Mouse (Mus musculus) kidney, adult 2 months (tissue): ENCODE measurements at regions not wholly inside any gene's neighbourhood (a gene's known extent, or its start where the extent isn't known, plus 50 kb on each side); places are given as distances from the start of the nearest gene placed in this dataset.

Source experiments
- DNase-seq: peaks from one replicate; pipeline ENCODE4 v3.0.0; 2021
- H3K27ac ChIP-seq: fragments of 200-500 bp; 2 replicates; pipeline ENCODE4 v1.5.1; 2012; ENCODE audit warnings: low read depth, low read length, control low read depth, inconsistent platforms; ENCODE audit not compliant: insufficient read depth
- H3K27me3 ChIP-seq: fragments of 200-500 bp; replicated peaks from 2 replicates; pipeline ENCODE4 v1.6.1; 2012; ENCODE audit warnings: mild to moderate bottlenecking, moderate library complexity, low read length, inconsistent platforms; ENCODE audit not compliant: control insufficient read depth, insufficient read depth
- H3K36me3 ChIP-seq: fragments of 200-500 bp; 2 replicates; pipeline ENCODE4 v1.6.1; 2012; ENCODE audit warnings: mild to moderate bottlenecking, moderate library complexity, low read length, inconsistent platforms; ENCODE audit not compliant: control insufficient read depth, insufficient read depth
- H3K4me1 ChIP-seq: fragments of 200-500 bp; 2 replicates; pipeline ENCODE4 v1.6.1; 2011; ENCODE audit warnings: low read length; ENCODE audit not compliant: control insufficient read depth, insufficient read depth
- H3K4me3 ChIP-seq: fragments of 200-500 bp; 2 replicates; pipeline ENCODE4 v1.5.1; 2011; ENCODE audit warnings: mild to moderate bottlenecking, low read depth, low read length, control low read depth; ENCODE audit not compliant: insufficient read depth
- CTCF ChIP-seq: fragments of 200-500 bp; conservative IDR thresholded peaks from 2 replicates; pipeline ENCODE4 v1.5.1; 2011; ENCODE audit warnings: low read depth, mild to moderate bottlenecking, control low read depth, low read length, moderate library complexity, mixed read lengths; ENCODE audit not compliant: insufficient read depth, insufficient read length
- POLR2A ChIP-seq: fragments of 200-500 bp; IDR thresholded peaks from one replicate; pipeline ENCODE4 v1.6.1; 2011; ENCODE audit warnings: low read depth, low read length, control low read depth
- WGBS: fragments of 180-500 bp; shearing (Covaris S2); methylation state at CpG from one replicate; pipeline ENCODE4 v1.1.7; 2018; 5-methylcytosine and 5-hydroxymethylcytosine counted together

- TF ChIP-seq CTCF (no peak), POLR2A (no peak)
- DNase-seq, result peak; percentile 1
- Histone ChIP-seq H3K4me1 (no peaks in the 10 kb centered on the region), H3K4me3 (no peak overlapping the region), H3K27me3 (no peaks in the 10 kb centered on the region), H3K36me3 (no peaks in the 10 kb centered on the region), H3K27ac (no peak overlapping the region)
- 5% methylated on average over 2 of the region's 2 CpGs for WGBS
These were observed 304.8 kb downstream of the Cdh26 start for GRCm38 (mm10) chr2:178735099-178735498.

GRCm38 (mm10) chr2:178744617-178745016, 314.3 kb downstream of the Cdh26 start:
- no peaks in the 10 kb centered on the region for H3K36me3 ChIP-seq
- no peak overlapping the region for H3K27ac ChIP-seq
- TF ChIP-seq POLR2A (no peak), CTCF (no peak)
- no peak for DNase-seq
- H3K4me3 ChIP-seq, result no peak overlapping the region
- H3K27me3 ChIP-seq, result no peaks in the 10 kb centered on the region
- H3K4me1 ChIP-seq, result no peaks in the 10 kb centered on the region
- WGBS, result 63% methylated on average over 4 of the region's 4 CpGs

GRCm38 (mm10) chr2:178745296-178746015, 315.1 kb downstream of the Cdh26 start:
- no peak for DNase-seq
- TF ChIP-seq CTCF, result no peak
- no peak for TF ChIP-seq POLR2A
- Histone ChIP-seq H3K27ac (no peak overlapping the region), H3K36me3 (no peaks in the 10 kb centered on the region), H3K4me1 (no peaks in the 10 kb centered on the region), H3K4me3 (no peak overlapping the region), H3K27me3 (no peaks in the 10 kb centered on the region)
- WGBS, result 68% methylated on average over 14 of the region's 14 CpGs

GRCm38 (mm10) chr2:178751247-178751646, 320.9 kb downstream of the Cdh26 start:
- 74% methylated on average over 1 of the region's 1 CpGs for WGBS
- TF ChIP-seq CTCF (peak; percentile 43; the same call in 1 of the 2 replicates), POLR2A (no peak)
- DNase-seq, result no peak

DNA sequence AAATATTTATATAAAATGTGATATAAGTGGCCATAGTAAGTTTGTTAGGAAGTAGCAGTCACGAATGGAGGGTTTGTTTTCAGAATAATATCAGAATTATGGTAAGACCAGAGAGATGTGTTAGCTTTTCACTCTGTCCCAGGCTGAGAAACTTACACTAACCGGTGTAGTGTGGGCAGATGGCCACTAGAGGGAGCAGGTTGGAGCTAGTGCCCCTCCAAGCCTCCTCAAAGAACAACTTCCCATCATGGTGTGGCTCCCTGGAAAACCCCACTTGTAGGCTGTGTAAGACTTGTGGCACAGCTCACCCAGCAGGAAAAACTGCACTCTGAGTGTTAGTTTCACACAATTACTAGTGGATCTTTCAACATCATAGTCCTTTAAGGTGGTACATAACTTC, 328.0 kb downstream of the Cdh26 start:
- DNase-seq, result peak; percentile 50
- 5% methylated on average over 2 of the region's 2 CpGs for WGBS
- Histone ChIP-seq H3K27ac (no peak overlapping the region), H3K36me3 (no peaks in the 10 kb centered on the region), H3K4me3 (no peak overlapping the region), H3K4me1 (no peaks in the 10 kb centered on the region), H3K27me3 (no peaks in the 10 kb centered on the region)
- TF ChIP-seq CTCF (peak; percentile 79), POLR2A (no peak)

More at GRCm38 (mm10) chr2:178751247-178751646, 320.9 kb downstream of the Cdh26 start:
- Histone ChIP-seq H3K27ac (no peak overlapping the region), H3K4me1 (no peaks in the 10 kb centered on the region), H3K36me3 (no peaks in the 10 kb centered on the region), H3K27me3 (no peaks in the 10 kb centered on the region), H3K4me3 (no peak overlapping the region)

DNA sequence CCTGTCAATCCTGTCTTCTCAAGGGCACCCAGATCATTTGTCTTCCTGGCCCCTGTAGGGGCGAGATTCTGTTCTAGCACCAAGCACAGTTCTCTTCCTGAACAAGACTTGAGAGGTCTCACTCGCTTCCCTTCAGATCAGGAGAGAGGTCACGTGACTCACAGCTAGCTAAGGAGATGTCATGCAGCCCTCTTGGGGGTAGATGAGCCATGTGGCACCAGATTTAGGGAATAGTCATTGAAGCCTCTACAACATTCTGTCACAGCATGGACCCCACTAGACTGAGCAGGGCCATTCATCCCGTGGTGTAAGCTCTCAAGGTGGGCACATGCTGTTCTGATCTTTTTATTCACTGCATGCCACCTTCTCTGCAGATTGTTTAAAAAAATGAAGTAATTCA, 338.2 kb downstream of the Cdh26 start:
- Histone ChIP-seq H3K36me3 (no peaks in the 10 kb centered on the region), H3K27me3 (no peaks in the 10 kb centered on the region), H3K4me1 (no peaks in the 10 kb centered on the region), H3K4me3 (no peak overlapping the region), H3K27ac (no peak overlapping the region)
- TF ChIP-seq POLR2A (no peak), CTCF (no peak)
- 68% methylated on average over 4 of the region's 4 CpGs for WGBS
- DNase-seq, result no peak

- no peak overlapping the region for H3K27ac ChIP-seq
- no peaks in the 10 kb centered on the region for H3K36me3 ChIP-seq
- H3K4me3 ChIP-seq, result no peak overlapping the region
- TF ChIP-seq CTCF (no peak), POLR2A (no peak)
- no peaks in the 10 kb centered on the region for H3K27me3 ChIP-seq
- WGBS, result 86% methylated on average over 4 of the region's 4 CpGs
- no peak for DNase-seq
- no peaks in the 10 kb centered on the region for H3K4me1 ChIP-seq
These were observed 338.7 kb downstream of the Cdh26 start for GRCm38 (mm10) chr2:178769001-178769400.
